Mouse (Mus musculus): ENCODE data around the gene Psapl1. TPM values are rescaled to one million over a fixed set of nuclear protein-coding genes. Genes with fewer than 3 reads are reported as not detected.

The Psapl1 gene
- polyA plus RNA-seq, 1 experiment from 2014 or later: 0.93 TPM

DNA sequence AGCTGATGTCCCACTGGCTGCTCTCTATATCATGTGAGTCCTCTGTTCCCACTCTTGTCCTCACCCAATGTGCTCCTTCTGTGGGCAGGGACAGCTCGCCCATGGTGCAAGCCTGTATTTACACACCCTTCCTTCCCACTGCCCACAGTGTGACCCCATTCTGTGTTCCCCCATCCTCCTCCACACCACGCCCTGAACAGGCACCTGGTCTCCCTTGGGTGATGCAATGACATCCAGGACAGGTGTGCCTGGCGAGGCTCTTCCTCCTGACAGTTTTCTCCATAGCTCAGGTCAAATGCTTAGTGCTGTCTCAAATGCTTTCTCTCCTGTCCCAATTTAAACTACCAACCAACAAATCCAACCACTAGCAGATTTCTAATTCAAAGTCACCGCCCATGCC, 8.4 kb upstream of the Psapl1 start:
- no peaks in the 10 kb centered on the region for H3K9me3 ChIP-seq (ENCODE audit: low read length)
- H3K27me3 ChIP-seq (replicated peaks; ENCODE audit: insufficient read depth, low read length): no peaks in the 10 kb centered on the region
- H3K27ac ChIP-seq (ENCODE audit: low read length): no peak overlapping the region
- 79% methylated on average over 4 of the region's 4 CpGs for WGBS
- ATAC-seq (peak; percentile 18; the same call in 1 of the 2 replicates), DNase-seq (ENCODE audit: low spot score) (no peak)
- no peak overlapping the region for H3K4me2 ChIP-seq (replicated peaks; ENCODE audit: low read depth, low read length)
- H3K4me3 ChIP-seq (ENCODE audit: low read depth, low read length): no peak overlapping the region
- H3K36me3 ChIP-seq (ENCODE audit: insufficient read depth, low read length): no peaks in the 10 kb centered on the region
- H3K9ac ChIP-seq (replicated peaks; ENCODE audit: low read depth): no peak overlapping the region
- no peaks in the 10 kb centered on the region for H3K4me1 ChIP-seq (ENCODE audit: insufficient read depth, low read depth, low read length)
- no peak for TF ChIP-seq EP300 (IDR thresholded peaks at IDR 0.05)
- TF ChIP-seq CTCF (IDR thresholded peaks at IDR 0.05): no peak

DNA sequence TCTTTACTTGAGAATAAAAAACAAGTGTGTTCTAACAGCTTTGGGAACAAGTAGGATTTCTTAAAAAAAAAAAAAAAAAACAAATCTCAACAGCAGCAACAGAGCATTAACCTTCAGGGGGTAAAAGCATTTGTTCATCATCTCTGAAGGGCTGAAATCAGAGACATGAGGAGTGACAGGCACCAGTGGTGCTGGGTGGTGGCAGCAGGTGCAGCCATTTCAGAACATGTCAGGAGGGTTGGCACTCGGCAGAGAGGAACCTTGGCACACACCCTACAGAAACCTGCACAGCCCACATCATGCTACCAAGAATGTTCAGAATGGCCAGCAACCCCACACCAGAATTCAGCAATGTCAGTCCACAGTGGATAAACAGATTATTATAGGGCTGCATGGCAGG, 4.3 kb upstream of the Psapl1 start:
- DNase-seq (ENCODE audit: low spot score) (no peak), ATAC-seq (no peak)
- 64% methylated on average over 1 of the region's 1 CpGs for WGBS
- Histone ChIP-seq H3K9me3 (ENCODE audit: low read length) (no peaks in the 10 kb centered on the region), H3K27ac (ENCODE audit: low read length) (no peak overlapping the region), H3K4me1 (ENCODE audit: insufficient read depth, low read depth, low read length) (no peaks in the 10 kb centered on the region), H3K9ac (replicated peaks; ENCODE audit: low read depth) (no peak overlapping the region), H3K4me2 (replicated peaks; ENCODE audit: low read depth, low read length) (no peak overlapping the region), H3K36me3 (ENCODE audit: insufficient read depth, low read length) (no peaks in the 10 kb centered on the region), H3K4me3 (ENCODE audit: low read depth, low read length) (no peak overlapping the region), H3K27me3 (replicated peaks; ENCODE audit: insufficient read depth, low read length) (no peaks in the 10 kb centered on the region)
- TF ChIP-seq EP300 (IDR thresholded peaks at IDR 0.05) (no peak), CTCF (IDR thresholded peaks at IDR 0.05) (no peak)

DNA sequence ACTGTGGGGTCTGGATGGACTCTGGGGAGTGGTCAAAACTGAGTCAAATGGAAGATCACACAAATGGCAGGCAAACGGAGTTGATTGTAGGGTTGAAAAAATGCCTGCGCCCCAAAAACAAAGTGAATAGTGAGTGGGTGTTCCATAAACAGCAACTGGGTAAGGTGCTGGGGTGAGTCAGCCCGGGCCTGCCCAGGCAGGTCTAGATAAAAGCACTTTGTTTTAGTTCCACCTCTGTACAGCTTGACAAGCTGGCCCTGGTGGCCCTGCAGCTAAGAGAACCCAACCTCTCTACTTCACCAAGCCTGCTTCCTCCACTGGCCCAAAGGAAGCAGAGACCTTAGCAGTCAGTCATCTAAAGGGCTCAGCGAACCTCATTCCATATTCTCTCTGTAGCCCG, 1.0 kb upstream of the Psapl1 start:
- 77% methylated on average over 5 of the region's 5 CpGs for WGBS

DNA sequence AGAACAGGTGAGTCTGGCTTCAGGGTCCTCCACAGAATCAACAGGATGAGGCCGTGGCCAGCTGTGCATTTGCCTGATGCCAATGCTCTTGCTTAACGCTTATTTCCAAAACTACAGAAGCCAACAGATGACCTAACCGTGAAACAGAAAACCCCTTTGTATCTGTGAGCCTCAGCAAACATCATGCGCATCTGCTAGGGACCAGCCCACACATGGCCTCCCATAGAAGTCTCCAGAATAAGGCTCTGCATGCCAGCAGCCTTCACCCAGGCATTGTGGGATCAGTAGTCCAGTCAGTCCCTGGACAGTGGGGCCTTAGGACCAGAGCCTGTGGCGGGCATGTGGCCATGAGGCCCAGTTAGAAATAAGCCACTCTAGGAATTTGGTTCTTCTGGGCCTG, 400 bp upstream of the Psapl1 start:
- no peak overlapping the region for H3K4me2 ChIP-seq (replicated peaks; ENCODE audit: low read depth, low read length)
- TF ChIP-seq CTCF (IDR thresholded peaks at IDR 0.05): no peak
- no peak for TF ChIP-seq EP300 (IDR thresholded peaks at IDR 0.05)
- H3K9ac ChIP-seq (replicated peaks; ENCODE audit: low read depth): no peak overlapping the region
- H3K4me1 ChIP-seq (ENCODE audit: insufficient read depth, low read depth, low read length): no peaks in the 10 kb centered on the region
- H3K27me3 ChIP-seq (replicated peaks; ENCODE audit: insufficient read depth, low read length): no peaks in the 10 kb centered on the region
- no peaks in the 10 kb centered on the region for H3K36me3 ChIP-seq (ENCODE audit: insufficient read depth, low read length)
- no peak for ATAC-seq
- 82% methylated on average over 5 of the region's 5 CpGs for WGBS
- no peak overlapping the region for H3K27ac ChIP-seq (ENCODE audit: low read length)
- H3K4me3 ChIP-seq (ENCODE audit: low read depth, low read length): no peak overlapping the region
- no peak for DNase-seq (ENCODE audit: low spot score)
- H3K9me3 ChIP-seq (ENCODE audit: low read length): no peaks in the 10 kb centered on the region

More for the DNA sequence above, 1.0 kb upstream of the Psapl1 start:
- Histone ChIP-seq H3K4me1 (ENCODE audit: insufficient read depth, low read depth, low read length) (no peaks in the 10 kb centered on the region), H3K4me3 (ENCODE audit: low read depth, low read length) (no peak overlapping the region), H3K27me3 (replicated peaks; ENCODE audit: insufficient read depth, low read length) (no peaks in the 10 kb centered on the region), H3K9ac (replicated peaks; ENCODE audit: low read depth) (no peak overlapping the region), H3K9me3 (ENCODE audit: low read length) (no peaks in the 10 kb centered on the region), H3K27ac (ENCODE audit: low read length) (no peak overlapping the region), H3K36me3 (ENCODE audit: insufficient read depth, low read length) (no peaks in the 10 kb centered on the region), H3K4me2 (replicated peaks; ENCODE audit: low read depth, low read length) (no peak overlapping the region)
- no peak for DNase-seq (ENCODE audit: low spot score)
- TF ChIP-seq EP300 (IDR thresholded peaks at IDR 0.05) (no peak), CTCF (IDR thresholded peaks at IDR 0.05) (no peak)
- no peak for ATAC-seq

DNA sequence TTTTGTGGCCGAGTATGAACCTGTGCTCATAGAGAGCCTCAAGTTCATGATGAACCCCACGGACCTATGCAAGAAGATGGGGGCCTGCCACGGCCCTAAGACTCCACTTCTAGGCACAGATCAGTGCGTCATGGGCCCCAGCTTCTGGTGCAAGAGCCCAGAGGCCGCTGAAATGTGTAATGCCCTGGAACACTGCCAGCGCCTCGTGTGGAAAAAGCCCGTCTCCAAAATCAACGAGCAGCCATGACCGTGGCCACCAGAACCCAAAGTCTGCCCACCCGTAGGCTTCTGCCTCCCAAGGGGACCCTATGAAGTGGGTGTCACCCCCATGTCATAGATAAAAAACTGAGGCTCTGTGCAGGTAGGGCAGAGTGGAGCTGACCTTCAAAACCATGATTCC, 1.6 kb downstream of the Psapl1 start:
- Histone ChIP-seq H3K4me1 (ENCODE audit: insufficient read depth, low read depth, low read length) (no peaks in the 10 kb centered on the region), H3K27ac (ENCODE audit: low read length) (no peak overlapping the region), H3K9me3 (ENCODE audit: low read length) (no peaks in the 10 kb centered on the region), H3K36me3 (ENCODE audit: insufficient read depth, low read length) (no peaks in the 10 kb centered on the region), H3K4me2 (replicated peaks; ENCODE audit: low read depth, low read length) (no peak overlapping the region), H3K9ac (replicated peaks; ENCODE audit: low read depth) (no peak overlapping the region), H3K4me3 (ENCODE audit: low read depth, low read length) (no peak overlapping the region), H3K27me3 (replicated peaks; ENCODE audit: insufficient read depth, low read length) (no peaks in the 10 kb centered on the region)
- no peak for DNase-seq (ENCODE audit: low spot score)
- ATAC-seq: no peak
- TF ChIP-seq CTCF (IDR thresholded peaks at IDR 0.05): no peak
- WGBS: 49% methylated on average over 11 of the region's 11 CpGs

DNA sequence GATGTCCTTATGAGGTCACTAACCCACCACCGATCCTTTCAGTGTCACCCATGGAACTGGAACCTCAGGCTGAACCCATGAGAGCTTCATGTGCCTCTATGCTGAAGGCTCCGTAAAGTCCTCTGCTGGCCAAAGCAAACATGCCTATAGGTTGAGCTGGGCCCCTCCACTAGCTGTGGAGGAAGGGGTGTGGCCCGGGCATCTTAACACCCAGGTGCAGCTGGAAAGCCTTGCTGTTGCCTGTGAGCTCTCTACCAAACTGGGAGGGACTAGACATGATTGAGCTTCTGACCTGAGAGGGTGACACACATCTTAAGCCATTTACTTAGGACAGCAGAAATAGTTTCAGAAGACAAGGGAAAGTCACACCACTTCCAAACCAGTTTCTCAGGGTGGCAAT, 5.0 kb downstream of the Psapl1 start:
- Histone ChIP-seq H3K36me3 (ENCODE audit: insufficient read depth, low read length) (no peaks in the 10 kb centered on the region), H3K9ac (replicated peaks; ENCODE audit: low read depth) (no peak overlapping the region), H3K27me3 (replicated peaks; ENCODE audit: insufficient read depth, low read length) (no peaks in the 10 kb centered on the region), H3K4me2 (replicated peaks; ENCODE audit: low read depth, low read length) (no peak overlapping the region), H3K4me3 (ENCODE audit: low read depth, low read length) (no peak overlapping the region), H3K27ac (ENCODE audit: low read length) (no peak overlapping the region), H3K9me3 (ENCODE audit: low read length) (no peaks in the 10 kb centered on the region), H3K4me1 (ENCODE audit: insufficient read depth, low read depth, low read length) (no peaks in the 10 kb centered on the region)
- peak; percentile 83 for ATAC-seq
- WGBS: 46% methylated on average over 3 of the region's 3 CpGs
- TF ChIP-seq CTCF (IDR thresholded peaks at IDR 0.05) (no peak), EP300 (IDR thresholded peaks at IDR 0.05) (peak; percentile 26; the same call in 1 of the 2 replicates)
- DNase-seq (ENCODE audit: low spot score): peak; percentile 76

DNA sequence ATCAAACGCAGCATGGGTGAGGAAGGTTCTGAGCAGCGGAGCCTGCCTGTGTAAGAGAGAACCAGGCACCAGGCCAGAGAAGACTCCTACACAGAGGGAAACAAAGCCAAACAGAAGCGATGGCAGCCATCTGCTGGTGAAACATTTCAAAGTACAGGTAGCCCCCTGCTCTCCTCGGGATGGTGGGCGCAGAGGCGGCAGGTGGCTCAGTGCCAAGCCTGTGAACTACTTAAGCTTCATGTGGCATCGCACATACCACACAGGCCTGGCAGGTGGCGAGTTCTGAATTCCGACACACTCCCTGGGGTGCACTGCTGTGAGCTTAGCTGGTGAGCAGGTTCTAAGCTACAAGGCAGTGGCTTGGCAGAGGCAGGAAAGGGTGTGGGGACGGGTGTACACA, 9.5 kb downstream of the Psapl1 start:
- Histone ChIP-seq H3K9ac (replicated peaks; ENCODE audit: low read depth) (no peak overlapping the region), H3K27ac (ENCODE audit: low read length) (no peak overlapping the region), H3K4me2 (replicated peaks; ENCODE audit: low read depth, low read length) (no peak overlapping the region), H3K4me3 (ENCODE audit: low read depth, low read length) (no peak overlapping the region), H3K9me3 (ENCODE audit: low read length) (no peaks in the 10 kb centered on the region), H3K27me3 (replicated peaks; ENCODE audit: insufficient read depth, low read length) (no peaks in the 10 kb centered on the region), H3K4me1 (ENCODE audit: insufficient read depth, low read depth, low read length) (no peaks in the 10 kb centered on the region), H3K36me3 (ENCODE audit: insufficient read depth, low read length) (no peaks in the 10 kb centered on the region)
- WGBS: 73% methylated on average over 10 of the region's 10 CpGs
- ATAC-seq (no peak), DNase-seq (ENCODE audit: low spot score) (no peak)
- TF ChIP-seq EP300 (IDR thresholded peaks at IDR 0.05): no peak
- TF ChIP-seq CTCF (IDR thresholded peaks at IDR 0.05): no peak

Measured in lung, postnatal 0 days (tissue).